Mouse (Mus musculus): Measurements from ENCODE around the gene Usp32.
A peak's percentile ranks its signal among the peaks of the same experiment; 100 is the strongest.

Usp32 gene

GRCm38 (mm10) chr11:84948526-84948925 lies 191.4 kb downstream of the Usp32 start:
- DNase-seq (ENCODE audit: low read depth, low spot score), result no peak

GRCm38 (mm10) chr11:84948114-84948513 lies 191.8 kb downstream of the Usp32 start:
- DNase-seq (ENCODE audit: low read depth, low spot score), result no peak

- no peak for DNase-seq (ENCODE audit: low read depth, low spot score)
These were observed 192.8 kb downstream of the Usp32 start for GRCm38 (mm10) chr11:84947206-84947605.

GRCm38 (mm10) chr11:84945841-84946240 lies 194.1 kb downstream of the Usp32 start:
- DNase-seq (ENCODE audit: low read depth, low spot score), result no peak

GRCm38 (mm10) chr11:84944639-84945435 lies 195.1 kb downstream of the Usp32 start:
- no peak for DNase-seq (ENCODE audit: low read depth, low spot score)

- DNase-seq (ENCODE audit: low read depth, low spot score), result peak; percentile 23
These were observed 196.0 kb downstream of the Usp32 start for GRCm38 (mm10) chr11:84943948-84944347.

- DNase-seq (ENCODE audit: low read depth, low spot score), result no peak
These were observed 199.8 kb downstream of the Usp32 start for GRCm38 (mm10) chr11:84940140-84940539.

GRCm38 (mm10) chr11:84939508-84940053 lies 200.4 kb downstream of the Usp32 start:
- DNase-seq (ENCODE audit: low read depth, low spot score), result no peak

Measured in CD4-positive, CD25-positive, alpha-beta regulatory T cell, adult 2 months (primary cell).